Mouse (Mus musculus) hindbrain, embryonic 11.5 days (tissue): Measurements from ENCODE around the gene Calm1. TPM values are rescaled to one million over a fixed set of nuclear protein-coding genes. Genes with fewer than 3 reads are reported as not detected.

Source experiments
- ATAC-seq: fragments of 200-750 bp; cut with Nextera tagmentation; 2 replicates; pipeline ENCODE4 v1.8.0; 2017; ENCODE audit warnings: mild to moderate bottlenecking, moderate TSS enrichment, moderate library complexity; ENCODE audit not compliant: low FRiP score
- DNase-seq: peaks from one replicate; pipeline ENCODE4 v3.0.0-alpha.2; 2015; ENCODE audit warnings: low spot score
- H3K27ac ChIP-seq: fragments of 300-500 bp; sonication (generic); 2 replicates; pipeline ENCODE4 v1.5.1; 2014; ENCODE audit warnings: mild to moderate bottlenecking, low read depth, low read length
- H3K27me3 ChIP-seq: fragments of 300-500 bp; sonication (generic); 2 replicates; pipeline ENCODE4 v1.6.1; 2014; ENCODE audit warnings: mild to moderate bottlenecking, low read length, moderate library complexity, mixed read lengths; ENCODE audit not compliant: control insufficient read depth, insufficient read depth
- H3K36me3 ChIP-seq: fragments of 300-500 bp; sonication (generic); 2 replicates; pipeline ENCODE4 v1.6.1; 2014; ENCODE audit warnings: mild to moderate bottlenecking, low read length, moderate library complexity, mixed read lengths; ENCODE audit not compliant: control insufficient read depth, insufficient read depth
- H3K4me1 ChIP-seq: fragments of 300-500 bp; sonication (generic); replicated peaks from 2 replicates; pipeline ENCODE4 v1.6.1; 2014; ENCODE audit warnings: low read length, mixed read lengths; ENCODE audit not compliant: control insufficient read depth, insufficient read depth
- H3K4me2 ChIP-seq: fragments of 300-500 bp; sonication (generic); replicated peaks from 2 replicates; pipeline ENCODE4 v1.6.1; 2014; ENCODE audit warnings: mild to moderate bottlenecking, low read depth, low read length
- H3K4me3 ChIP-seq: fragments of 300-500 bp; sonication (generic); 2 replicates; pipeline ENCODE4 v1.5.1; 2014; ENCODE audit warnings: low read depth, low read length
- H3K9ac ChIP-seq: fragments of 300-500 bp; sonication (generic); 2 replicates; pipeline ENCODE4 v1.6.1; 2014; ENCODE audit warnings: low read depth, low read length
- H3K9me3 ChIP-seq: fragments of 300-500 bp; sonication (generic); 2 replicates; pipeline ENCODE4 v1.6.1; 2016; ENCODE audit warnings: low read length; ENCODE audit not compliant: control insufficient read depth
- WGBS: fragments of 180-500 bp; shearing (Covaris S2); extraction: QIAGEN DNeasy Blood & Tissue Kit; methylation state at CpG from one replicate; pipeline ENCODE4 v1.1.7; 2014; 5-methylcytosine and 5-hydroxymethylcytosine counted together
- polyA plus RNA-seq: library from polyadenylated mRNA; unstranded; fragments of >200 nt; fragmentation: Nextera tagmentation; extraction: Ambion mirVana; gene quantifications from 2 replicates; pipeline ENCODE4 v1.2.1, GENCODE M21; 2014

Gene Calm1
- polyA plus RNA-seq, 1 experiment from 2014 or later: 1,584 TPM

DNA sequence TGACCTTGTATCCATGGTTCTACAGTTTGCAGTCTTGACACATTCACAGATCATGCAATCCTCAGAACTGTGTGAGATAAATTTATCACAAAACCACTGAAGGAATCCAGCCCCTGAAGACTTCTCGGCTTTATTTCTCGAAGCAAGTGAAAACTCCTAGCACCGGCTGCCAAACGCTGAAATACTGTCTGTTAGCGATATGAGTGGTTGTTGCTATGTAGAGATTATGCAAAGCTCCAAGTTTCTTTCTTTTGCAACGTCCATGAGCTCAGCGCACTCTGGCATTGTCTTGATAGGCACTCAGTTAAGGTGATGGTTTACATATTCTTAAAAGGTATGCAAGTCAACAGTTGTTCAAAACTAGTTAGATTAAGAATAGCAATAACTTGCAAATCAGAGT is 13.3 kb upstream of the Calm1 start:
- H3K27ac ChIP-seq: no peak overlapping the region
- DNase-seq (no peak), ATAC-seq (no peak)
- no peaks in the 10 kb centered on the region for H3K27me3 ChIP-seq
- 82% methylated on average over 7 of the region's 7 CpGs for WGBS
- no peak overlapping the region for H3K4me3 ChIP-seq
- no peak overlapping the region for H3K9ac ChIP-seq
- no peaks in the 10 kb centered on the region for H3K4me1 ChIP-seq
- no peaks in the 10 kb centered on the region for H3K9me3 ChIP-seq
- no peaks in the 10 kb centered on the region for H3K36me3 ChIP-seq
- no peak overlapping the region for H3K4me2 ChIP-seq

DNA sequence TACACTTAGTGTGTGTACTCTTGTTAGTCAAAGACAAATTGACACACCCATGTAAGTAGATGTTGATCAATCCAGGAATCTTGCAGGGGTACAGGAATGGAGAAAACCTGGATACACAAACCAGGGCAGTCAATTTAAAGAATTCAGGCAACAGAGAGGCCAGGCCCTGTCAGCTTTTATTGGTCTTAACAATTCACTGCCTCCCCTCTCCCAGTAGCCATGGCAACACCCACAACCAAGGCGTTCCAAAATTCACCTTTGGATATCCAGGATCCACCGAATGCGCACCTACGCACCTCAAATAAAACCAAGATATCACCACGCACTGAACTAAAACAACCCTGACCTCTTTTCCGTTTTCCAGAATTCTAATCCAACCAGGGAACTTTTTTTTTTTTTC is 12.9 kb upstream of the Calm1 start:
- Histone ChIP-seq H3K27ac (peak overlapping the region; percentile 97), H3K9me3 (no peaks in the 10 kb centered on the region), H3K4me3 (peak overlapping the region; percentile 61), H3K27me3 (no peaks in the 10 kb centered on the region), H3K4me2 (peak overlapping the region; percentile 73), H3K36me3 (no peaks in the 10 kb centered on the region), H3K4me1 (no peaks in the 10 kb centered on the region), H3K9ac (peak overlapping the region; percentile 90)
- ATAC-seq (no peak), DNase-seq (peak; percentile 59)
- WGBS: 8% methylated on average over 6 of the region's 6 CpGs

DNA sequence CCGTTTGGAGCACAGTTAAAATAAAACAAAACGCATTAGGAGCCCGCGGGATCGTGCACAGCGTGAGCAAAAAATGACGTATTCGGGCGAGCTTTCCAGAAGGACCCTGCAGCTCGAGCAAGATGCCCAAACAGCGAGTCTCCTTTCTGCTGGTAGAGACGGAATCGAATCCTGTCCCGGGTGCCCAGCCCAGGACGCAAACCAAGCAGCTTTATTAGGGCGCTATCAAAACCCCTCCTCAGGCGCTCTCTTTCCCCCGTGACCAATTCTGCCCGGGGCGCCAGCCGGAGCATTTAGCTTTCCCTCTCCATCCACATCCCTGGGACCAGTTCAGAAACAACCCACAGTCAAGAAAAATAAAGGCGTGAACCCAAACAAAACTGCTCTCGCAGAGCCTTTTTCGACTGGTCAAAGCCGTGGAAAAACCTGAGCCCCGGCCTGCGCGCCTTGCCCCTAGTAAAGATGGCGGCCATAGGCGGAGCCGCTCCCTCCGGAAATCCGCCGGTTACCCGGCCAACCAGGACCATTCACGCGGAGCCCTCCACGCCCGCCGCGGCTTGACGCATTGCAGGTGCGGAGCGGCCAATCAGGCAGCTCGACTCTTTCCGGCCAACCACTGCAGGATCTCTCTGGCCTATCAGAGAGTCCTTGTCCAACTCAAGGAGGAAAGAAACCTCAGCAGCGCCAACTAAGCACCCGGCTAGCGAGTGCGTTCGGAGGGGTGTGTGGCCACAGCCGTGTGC is 12.1 kb upstream of the Calm1 start:
- peak; percentile 97 for DNase-seq
- no peaks in the 10 kb centered on the region for H3K36me3 ChIP-seq
- H3K4me2 ChIP-seq: peak overlapping the region; percentile 73
- H3K27me3 ChIP-seq: no peaks in the 10 kb centered on the region
- H3K4me1 ChIP-seq: no peaks in the 10 kb centered on the region
- H3K9ac ChIP-seq: peak overlapping the region; percentile 90
- peak; percentile 100 for ATAC-seq
- no peaks in the 10 kb centered on the region for H3K9me3 ChIP-seq
- H3K4me3 ChIP-seq: peak overlapping the region; percentile 61
- under 1% methylated on average over 52 of the region's 52 CpGs for WGBS
- peak overlapping the region; percentile 97 for H3K27ac ChIP-seq

DNA sequence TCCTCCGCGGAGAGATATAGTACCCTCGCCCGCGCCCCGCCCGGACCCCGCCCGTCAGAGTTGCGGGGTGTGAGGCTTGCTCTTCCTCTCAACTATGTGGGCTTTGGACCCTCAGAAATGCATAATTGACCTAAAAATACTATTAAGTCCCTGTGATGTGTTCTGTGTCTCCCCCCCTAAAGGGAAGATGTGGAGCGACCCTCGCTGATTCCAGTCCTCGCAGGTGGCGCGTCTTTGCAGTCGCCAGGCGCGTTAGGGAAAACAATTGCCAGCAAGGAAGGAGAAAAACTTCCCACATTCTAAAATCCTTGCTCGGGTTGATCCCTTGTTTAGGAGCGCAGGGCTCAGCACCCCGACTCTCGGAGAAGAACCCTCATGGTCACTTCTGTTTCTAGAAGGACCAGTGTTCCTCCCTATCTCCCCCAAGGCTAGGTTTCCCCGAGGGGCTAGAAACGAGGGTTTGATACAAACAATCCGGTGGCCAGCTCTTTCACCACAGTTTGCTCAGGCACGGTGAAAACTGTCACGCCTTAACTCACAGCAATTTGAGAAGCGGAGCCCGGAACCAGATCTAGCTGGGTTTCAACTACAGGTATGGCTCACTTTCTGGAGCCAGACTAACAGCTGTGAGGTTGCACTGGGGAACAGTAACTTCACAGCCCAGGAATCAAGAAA is 11.3 kb upstream of the Calm1 start:
- no peak for ATAC-seq
- no peaks in the 10 kb centered on the region for H3K27me3 ChIP-seq
- 2% methylated on average over 29 of the region's 29 CpGs for WGBS
- peak overlapping the region; percentile 61 for H3K4me3 ChIP-seq
- no peaks in the 10 kb centered on the region for H3K4me1 ChIP-seq
- DNase-seq: no peak
- H3K9ac ChIP-seq: peak overlapping the region; percentile 90
- no peaks in the 10 kb centered on the region for H3K9me3 ChIP-seq
- H3K27ac ChIP-seq: peak overlapping the region; percentile 97
- no peaks in the 10 kb centered on the region for H3K36me3 ChIP-seq
- peak overlapping the region; percentile 71 for H3K4me2 ChIP-seq

DNA sequence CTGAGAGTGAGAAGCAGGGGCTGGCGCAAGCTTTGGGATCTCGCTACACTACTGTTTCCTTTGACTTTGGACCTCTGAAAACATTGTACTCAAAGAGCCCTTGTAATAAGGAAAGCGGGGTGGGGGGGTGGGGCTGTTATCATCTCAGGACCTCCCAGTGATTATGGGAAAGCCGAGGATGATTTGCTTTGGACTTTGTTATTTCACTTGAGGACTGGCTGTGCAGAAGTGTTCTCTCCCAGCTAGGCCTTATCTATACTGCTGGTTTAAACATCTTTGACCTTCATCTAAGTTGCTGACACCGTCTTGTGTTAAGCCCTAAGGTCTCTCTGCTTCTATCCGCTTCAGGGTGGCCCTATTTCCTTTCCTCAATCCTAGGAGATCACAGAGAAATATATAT is 8.4 kb upstream of the Calm1 start:
- ATAC-seq (no peak), DNase-seq (no peak)
- Histone ChIP-seq H3K27me3 (no peaks in the 10 kb centered on the region), H3K4me3 (no peak overlapping the region), H3K9me3 (no peaks in the 10 kb centered on the region), H3K36me3 (no peaks in the 10 kb centered on the region), H3K9ac (no peak overlapping the region), H3K4me1 (no peaks in the 10 kb centered on the region), H3K4me2 (no peak overlapping the region), H3K27ac (no peak overlapping the region)
- 93% methylated on average over 6 of the region's 6 CpGs for WGBS

DNA sequence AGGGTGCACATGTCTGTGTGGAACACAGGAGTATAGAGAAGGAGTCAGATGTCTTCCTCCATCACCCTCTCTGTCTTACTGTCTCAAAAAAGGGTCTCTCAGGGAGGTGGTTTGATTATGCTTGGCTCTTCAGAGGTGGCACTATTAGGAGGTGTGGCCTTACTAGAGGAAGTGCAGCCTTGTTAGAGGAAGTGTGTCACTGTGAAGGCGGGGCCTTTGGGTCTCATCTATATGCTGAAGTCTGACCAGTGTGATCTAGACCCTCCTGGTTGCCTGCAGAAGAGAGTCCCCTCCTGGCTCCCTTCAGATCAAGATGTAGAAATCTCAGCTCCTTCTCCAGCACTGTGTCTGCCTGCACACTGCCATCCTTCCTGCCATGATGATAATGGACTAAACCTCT is 5.1 kb upstream of the Calm1 start:
- peaks cover 2% of the 10 kb centered on the region; the same call in 1 of the 2 replicates for H3K4me1 ChIP-seq
- no peak for DNase-seq
- 77% methylated on average over 1 of the region's 1 CpGs for WGBS
- no peak for ATAC-seq
- no peak overlapping the region for H3K4me3 ChIP-seq
- H3K27ac ChIP-seq: no peak overlapping the region
- no peaks in the 10 kb centered on the region for H3K27me3 ChIP-seq
- H3K4me2 ChIP-seq: no peak overlapping the region
- H3K9me3 ChIP-seq: no peaks in the 10 kb centered on the region
- no peak overlapping the region for H3K9ac ChIP-seq
- no peaks in the 10 kb centered on the region for H3K36me3 ChIP-seq

DNA sequence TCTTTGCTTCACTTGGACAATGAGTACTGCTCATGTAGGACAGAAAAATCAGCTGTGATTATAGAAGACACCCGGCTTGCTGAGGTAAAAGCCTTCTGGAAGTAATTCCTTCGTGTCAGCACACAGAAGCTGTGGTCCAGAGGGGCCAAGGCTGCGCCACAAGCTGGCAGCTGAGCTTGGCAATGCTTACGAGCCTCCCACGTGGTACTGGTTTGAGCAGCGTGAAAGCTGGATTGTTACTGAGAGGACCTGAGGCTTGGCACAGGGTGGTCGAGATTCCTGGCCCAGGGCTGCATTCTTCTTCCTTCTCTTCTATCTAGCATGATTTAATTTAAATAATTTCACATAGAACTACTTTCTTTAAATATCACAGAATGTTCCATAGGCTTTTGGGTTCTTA is 2.4 kb upstream of the Calm1 start:
- H3K9ac ChIP-seq: no peak overlapping the region
- 73% methylated on average over 7 of the region's 7 CpGs for WGBS
- DNase-seq (no peak), ATAC-seq (no peak)
- H3K9me3 ChIP-seq: no peaks in the 10 kb centered on the region
- no peak overlapping the region for H3K4me3 ChIP-seq
- no peak overlapping the region for H3K27ac ChIP-seq
- H3K36me3 ChIP-seq: no peaks in the 10 kb centered on the region
- H3K4me1 ChIP-seq: peaks cover 2% of the 10 kb centered on the region; the same call in 1 of the 2 replicates
- no peaks in the 10 kb centered on the region for H3K27me3 ChIP-seq
- H3K4me2 ChIP-seq: no peak overlapping the region

DNA sequence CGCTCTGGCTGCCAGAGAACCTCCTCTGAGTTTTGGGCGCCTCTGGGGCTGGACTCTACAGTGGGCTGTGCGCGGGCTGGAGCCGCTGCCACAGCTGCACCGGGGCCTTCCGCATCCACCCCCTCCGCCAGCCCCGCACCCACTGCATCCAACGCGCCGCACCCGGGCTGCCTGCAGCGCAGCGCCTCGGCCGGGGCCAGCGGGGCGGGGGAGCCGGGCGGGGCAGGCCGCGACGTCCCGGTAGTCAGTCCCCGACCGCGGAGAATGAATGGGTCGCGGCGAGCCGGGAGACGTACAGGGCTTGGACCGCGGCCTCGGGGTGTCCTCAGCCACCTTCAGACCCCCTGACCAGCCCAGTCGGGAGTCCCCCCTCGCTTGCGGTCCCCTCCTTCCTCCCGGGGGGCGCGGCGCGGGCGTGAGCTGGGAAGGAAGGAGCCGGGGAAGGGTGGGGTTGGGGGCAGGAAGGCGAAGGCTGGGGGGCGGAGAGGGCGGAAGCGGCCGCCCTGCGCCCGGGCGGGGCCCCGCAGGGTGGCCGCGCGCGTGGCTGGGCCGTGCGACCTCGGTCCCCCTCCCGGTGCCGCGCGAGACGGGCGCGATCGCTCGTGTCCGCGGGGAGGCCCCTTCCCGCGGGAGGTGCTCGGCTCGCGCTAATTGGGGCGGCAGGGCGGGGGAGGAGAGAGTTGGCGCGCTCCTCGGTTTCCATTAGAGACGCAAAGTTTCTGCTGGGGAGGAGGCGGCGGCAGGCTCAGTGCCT is 833 bp downstream of the Calm1 start:
- WGBS: under 1% methylated on average over 55 of the region's 86 CpGs

More for the DNA sequence above, 833 bp downstream of the Calm1 start:
- Histone ChIP-seq H3K9ac (peak overlapping the region; percentile 95), H3K4me2 (peak overlapping the region; percentile 87), H3K27ac (peak overlapping the region; percentile 79), H3K27me3 (no peaks in the 10 kb centered on the region), H3K4me3 (peak overlapping the region; percentile 100), H3K9me3 (no peaks in the 10 kb centered on the region), H3K4me1 (peaks cover 7% of the 10 kb centered on the region; the same call in 1 of the 2 replicates), H3K36me3 (peaks cover 4% of the 10 kb centered on the region; the same call in 1 of the 2 replicates)
- ATAC-seq (peak; percentile 73), DNase-seq (peak; percentile 63)
